Mouse (Mus musculus) bone marrow, adult 2 months (tissue): ENCODE measurements around the gene Eif1. TPM values are rescaled to one million over a fixed set of nuclear protein-coding genes. Genes with fewer than 3 reads are reported as not detected.

Source experiments
- H3K27ac ChIP-seq: fragments of 200-500 bp; 2 replicates; pipeline ENCODE4 v1.5.1; 2012; ENCODE audit warnings: low read depth, mild to moderate bottlenecking, control low read depth, inconsistent platforms, low read length; ENCODE audit not compliant: control insufficient read depth, poor library complexity, insufficient read depth
- H3K4me1 ChIP-seq: fragments of 200-500 bp; 2 replicates; pipeline ENCODE4 v1.6.1; 2011; ENCODE audit warnings: low read length; ENCODE audit not compliant: control insufficient read depth, insufficient read depth
- H3K4me3 ChIP-seq: fragments of 200-500 bp; replicated peaks from 2 replicates; pipeline ENCODE3; 2011; ENCODE audit warnings: mild to moderate bottlenecking, low read depth, low read length, control low read depth; ENCODE audit not compliant: control insufficient read depth
- CTCF ChIP-seq: fragments of 200-500 bp; IDR thresholded peaks from 2 replicates; pipeline ENCODE4 v1.5.1; 2011; ENCODE audit warnings: low read length, control low read depth; ENCODE audit not compliant: control insufficient read depth, insufficient read depth
- POLR2A ChIP-seq: fragments of 200-500 bp; IDR thresholded peaks from 2 replicates; pipeline ENCODE4 v1.6.1; 2011; ENCODE audit warnings: low read depth, mild to moderate bottlenecking, control low read depth, low read length, borderline replicate concordance; ENCODE audit not compliant: control insufficient read depth
- WGBS: fragments of 180-500 bp; shearing (Covaris S2); methylation state at CpG from one replicate; pipeline ENCODE4 v1.1.7; 2018; 5-methylcytosine and 5-hydroxymethylcytosine counted together
- polyA plus RNA-seq: library from polyadenylated mRNA; stranded (reverse); fragments of >200 nt; gene quantifications from 2 replicates; pipeline ENCODE4 v1.2.4, GENCODE M21; 2011; ENCODE audit warnings: low replicate concordance; ENCODE audit not compliant: missing spikeins, insufficient read depth, insufficient read length

The Eif1 gene
- polyA plus RNA-seq, 1 experiment = 1,107 TPM

GRCm38 (mm10) chr11:100287024-100287423, 32.7 kb upstream of the Eif1 start:
- H3K4me1 ChIP-seq = no peaks in the 10 kb centered on the region; the same call in 1 of the 2 replicates
- TF ChIP-seq CTCF (no peak), POLR2A (no peak)
- no peak overlapping the region for H3K27ac ChIP-seq
- no peak overlapping the region for H3K4me3 ChIP-seq
- 65% methylated on average over 10 of the region's 10 CpGs for WGBS

- H3K4me1 ChIP-seq = no peaks in the 10 kb centered on the region
- WGBS = 81% methylated on average over 6 of the region's 6 CpGs
- H3K4me3 ChIP-seq = no peak overlapping the region
- no peak overlapping the region for H3K27ac ChIP-seq
- TF ChIP-seq CTCF (no peak), POLR2A (no peak)
These were observed 30.7 kb upstream of the Eif1 start for GRCm38 (mm10) chr11:100288942-100289341.

- no peak overlapping the region for H3K4me3 ChIP-seq
- 74% methylated on average over 5 of the region's 5 CpGs for WGBS
- no peaks in the 10 kb centered on the region for H3K4me1 ChIP-seq
- H3K27ac ChIP-seq = no peak overlapping the region
- TF ChIP-seq POLR2A = no peak
- no peak for TF ChIP-seq CTCF
These were observed 29.4 kb upstream of the Eif1 start for GRCm38 (mm10) chr11:100290235-100290634.

- Histone ChIP-seq H3K4me1 (no peaks in the 10 kb centered on the region), H3K4me3 (no peak overlapping the region), H3K27ac (no peak overlapping the region)
- WGBS = 70% methylated on average over 6 of the region's 6 CpGs
- TF ChIP-seq CTCF (no peak), POLR2A (no peak)
These were observed 26.8 kb upstream of the Eif1 start for GRCm38 (mm10) chr11:100292884-100293283.

GRCm38 (mm10) chr11:100295308-100295707, 24.4 kb upstream of the Eif1 start:
- Histone ChIP-seq H3K27ac (no peak overlapping the region), H3K4me1 (no peaks in the 10 kb centered on the region; the same call in 1 of the 2 replicates), H3K4me3 (no peak overlapping the region)
- WGBS = 11% methylated on average over 10 of the region's 10 CpGs
- TF ChIP-seq POLR2A (no peak), CTCF (peak; percentile 99)

GRCm38 (mm10) chr11:100297801-100298200, 21.9 kb upstream of the Eif1 start:
- Histone ChIP-seq H3K4me1 (no peaks in the 10 kb centered on the region; the same call in 1 of the 2 replicates), H3K27ac (no peak overlapping the region), H3K4me3 (no peak overlapping the region)
- peak; percentile 64 for TF ChIP-seq CTCF
- no peak for TF ChIP-seq POLR2A
- WGBS = 34% methylated on average over 5 of the region's 5 CpGs

GRCm38 (mm10) chr11:100298274-100299036, 21.2 kb upstream of the Eif1 start:
- TF ChIP-seq POLR2A = no peak
- TF ChIP-seq CTCF = peak; percentile 94
- no peak overlapping the region for H3K27ac ChIP-seq
- H3K4me1 ChIP-seq = no peaks in the 10 kb centered on the region; the same call in 1 of the 2 replicates
- 22% methylated on average over 18 of the region's 18 CpGs for WGBS
- no peak overlapping the region for H3K4me3 ChIP-seq

- Histone ChIP-seq H3K4me1 (no peaks in the 10 kb centered on the region; the same call in 1 of the 2 replicates), H3K27ac (no peak overlapping the region), H3K4me3 (no peak overlapping the region)
- 8% methylated on average over 5 of the region's 5 CpGs for WGBS
- TF ChIP-seq CTCF = peak; percentile 91
- no peak for TF ChIP-seq POLR2A
These were observed 19.4 kb upstream of the Eif1 start for GRCm38 (mm10) chr11:100300293-100300692.

- no peak overlapping the region for H3K4me3 ChIP-seq
- H3K4me1 ChIP-seq = no peaks in the 10 kb centered on the region; the same call in 1 of the 2 replicates
- 38% methylated on average over 5 of the region's 5 CpGs for WGBS
- H3K27ac ChIP-seq = no peak overlapping the region
- TF ChIP-seq POLR2A (no peak), CTCF (no peak)
These were observed 18.4 kb upstream of the Eif1 start for GRCm38 (mm10) chr11:100301292-100301691.
